Mouse (Mus musculus) spleen, postnatal 10 days (tissue): ENCODE data around the gene Zfp579.
"Not testable (repeated sequence)": the region's sequence is repeated elsewhere in the genome, so short reads cannot be mapped to it uniquely, and the experiment has no call there.

Source experiments
- DNase-seq, 2 experiments: peaks; one replicate each; pipeline ENCODE4 v3.0.0; 2021 to 2022; ENCODE audit warnings: low spot score in 2 of 2

Gene Zfp579

GRCm38 (mm10) chr7:5015118-5016001 is 19.4 kb upstream of the Zfp579 start, which contains the start of gene Gm44973:
Gene Gm44973, plus strand, starts transcription at chr7:5015496.
- peak; percentile 86 to 92 for DNase-seq

- peak; percentile 97 for DNase-seq
Measured at GRCm38 (mm10) chr7:5014251-5015117, 18.5 kb upstream of the Zfp579 start, which contains the start of the genes Zfp524 and Fiz1. Gene Zfp524, plus strand, starts transcription at chr7:5014415. Gene Fiz1, minus strand, starts transcription at chr7:5014697.

GRCm38 (mm10) chr7:5012681-5013513 is 16.9 kb upstream of the Zfp579 start:
- DNase-seq = no peak

- no peak for DNase-seq
Measured at GRCm38 (mm10) chr7:5008229-5008628, 12.3 kb upstream of the Zfp579 start.

DNA sequence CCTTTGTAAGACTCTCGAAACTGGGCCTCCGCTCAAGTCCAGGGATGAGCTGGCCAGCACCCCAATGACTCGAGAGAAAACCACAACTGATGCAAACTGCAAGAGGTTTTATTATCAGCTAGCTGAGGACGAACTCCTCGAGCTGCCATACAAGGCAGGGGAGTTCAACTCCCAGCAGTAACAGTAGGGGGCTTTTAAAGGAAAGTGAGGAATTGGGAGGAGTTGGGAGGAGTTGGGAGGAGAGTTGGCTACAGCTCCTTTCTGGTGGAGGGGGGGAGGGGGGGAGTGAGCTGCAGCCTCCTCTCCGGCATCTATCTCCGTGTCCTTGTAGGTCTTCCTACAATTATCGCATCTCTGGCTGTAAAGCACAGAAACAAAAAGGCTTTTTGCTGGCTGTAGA is 6.9 kb upstream of the Zfp579 start:
- not testable (repeated sequence) for DNase-seq

- peak in 1 of 2 experiments; percentile 53 for DNase-seq
Measured at GRCm38 (mm10) chr7:4999876-5000275, 3.9 kb upstream of the Zfp579 start.

DNA sequence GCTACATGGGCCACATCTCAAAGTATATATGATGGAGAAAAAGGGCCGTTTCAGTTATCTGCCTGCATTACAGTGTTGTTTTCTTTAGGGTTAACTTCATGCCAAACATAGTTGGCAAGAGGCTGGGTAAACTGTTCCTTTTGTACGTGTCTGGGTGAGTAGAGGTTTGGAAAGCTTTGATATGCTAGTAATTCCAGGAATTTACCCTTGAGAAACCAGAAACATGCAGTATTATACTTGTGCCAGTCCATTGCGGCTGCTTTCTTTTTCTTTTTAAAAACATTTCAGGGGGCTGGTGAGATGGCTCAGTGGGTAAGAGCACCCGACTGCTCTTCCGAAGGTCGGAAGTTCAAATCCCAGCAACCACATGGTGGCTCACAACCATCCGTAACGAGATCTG is 976 bp upstream of the Zfp579 start:
- DNase-seq = no peak

GRCm38 (mm10) chr7:4995268-4996002 is 523 bp downstream of the Zfp579 start:
- no peak for DNase-seq

DNA sequence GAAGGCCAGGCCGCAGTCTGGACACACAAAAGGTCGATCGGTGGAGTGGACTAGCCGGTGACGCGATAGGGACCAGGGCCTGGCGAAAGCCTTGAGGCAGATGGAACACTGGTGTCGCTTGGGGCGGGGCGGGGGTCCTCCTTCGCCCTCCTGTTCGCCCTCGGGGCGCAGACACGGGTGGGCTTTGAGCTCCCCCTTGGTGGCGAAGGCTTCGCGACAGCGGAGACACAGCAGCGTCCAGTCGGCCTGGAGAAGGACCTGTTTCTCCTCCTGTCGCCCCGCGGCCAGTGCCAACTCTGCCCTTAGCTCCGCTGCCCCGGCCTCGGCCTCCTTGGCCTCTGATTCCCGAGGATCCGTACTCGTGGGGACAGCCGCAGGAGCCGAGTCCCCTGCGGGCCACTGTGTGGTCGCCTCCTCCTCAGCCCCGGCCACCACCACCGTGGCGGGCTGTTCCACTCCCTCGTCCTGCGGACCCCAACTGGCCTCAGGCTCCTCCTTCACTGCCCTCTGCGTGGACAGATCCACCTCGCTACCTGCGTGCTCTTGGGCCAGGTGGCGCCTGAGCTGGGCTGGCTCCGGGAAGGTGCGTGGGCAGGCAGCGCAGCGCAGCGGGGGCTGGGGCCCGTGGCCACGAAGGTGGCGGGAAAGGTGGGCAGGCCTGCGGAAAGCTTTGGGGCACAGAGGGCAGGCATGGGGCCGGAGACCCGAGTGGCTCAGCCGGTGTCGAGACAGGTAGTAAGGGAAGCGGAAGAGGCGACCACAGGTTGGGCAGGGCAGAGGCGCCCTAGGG is 1.8 kb downstream of the Zfp579 start:
- DNase-seq = no peak

- no peak for DNase-seq
Measured at GRCm38 (mm10) chr7:4993347-4993998, 2.5 kb downstream of the Zfp579 start.

GRCm38 (mm10) chr7:4988250-4988649 is 7.7 kb downstream of the Zfp579 start:
- no peak for DNase-seq

DNA sequence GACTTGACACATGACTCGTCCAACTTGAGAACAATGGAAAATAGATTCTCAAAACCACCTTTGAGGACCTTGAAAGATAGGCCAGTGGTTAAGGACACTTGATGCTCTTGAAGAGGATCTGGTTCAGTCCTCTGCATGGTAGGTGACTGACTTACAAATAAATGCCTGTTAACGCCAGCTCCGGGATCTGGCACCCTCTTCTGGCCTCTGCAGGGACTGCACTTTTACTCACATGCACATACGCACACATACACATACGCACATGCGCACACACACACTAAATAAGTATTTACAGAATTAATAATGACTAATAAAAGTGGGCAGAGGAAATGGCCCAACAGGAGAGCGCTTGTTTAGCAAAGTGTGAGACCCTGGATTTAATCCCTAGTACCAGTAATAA is 19.1 kb downstream of the Zfp579 start:
- DNase-seq = no peak

GRCm38 (mm10) chr7:4975455-4975854 is 20.5 kb downstream of the Zfp579 start:
- DNase-seq = no peak

GRCm38 (mm10) chr7:4972321-4973047 is 23.5 kb downstream of the Zfp579 start:
- DNase-seq = no peak

DNA sequence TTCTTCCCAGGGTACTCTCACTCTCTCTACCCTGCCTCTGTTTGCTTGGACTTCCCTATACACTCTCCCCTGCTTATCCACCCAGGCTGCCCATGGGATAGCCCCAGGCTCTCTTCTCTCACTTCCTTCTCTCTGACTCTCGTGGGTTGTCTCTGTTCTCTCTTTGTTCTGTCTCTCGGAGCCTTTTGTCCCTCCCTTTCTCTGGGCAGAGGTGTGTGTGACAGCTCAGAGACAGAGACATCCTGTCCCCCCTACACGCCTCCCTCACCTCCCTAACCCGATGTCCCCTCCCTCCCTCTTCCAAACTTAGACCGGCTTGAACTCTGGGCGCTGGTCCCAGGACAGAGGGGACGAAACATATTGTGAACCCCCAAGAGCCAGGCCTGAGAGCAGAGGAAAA is 24.2 kb downstream of the Zfp579 start:
- no peak for DNase-seq

DNA sequence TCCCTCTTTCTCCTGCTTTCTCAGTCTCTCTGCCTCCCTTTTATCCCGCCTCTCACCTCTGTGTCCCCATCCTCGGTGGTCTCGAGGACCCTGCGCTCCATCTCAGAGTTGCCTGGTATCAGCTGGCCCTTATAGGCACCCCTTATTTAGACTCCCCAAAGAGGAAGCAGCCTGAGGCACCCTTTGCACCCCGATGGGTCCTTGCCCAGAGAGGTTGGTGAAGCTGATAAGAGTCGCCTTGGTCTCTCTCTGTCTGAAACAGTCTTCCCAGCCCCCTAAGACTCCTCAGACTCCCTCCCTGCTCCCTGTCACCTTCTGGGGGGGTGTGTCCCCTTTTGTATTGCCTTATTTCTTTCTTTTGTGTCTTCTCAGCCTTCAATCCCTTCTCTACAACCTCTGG is 24.9 kb downstream of the Zfp579 start, which contains the start of gene Sbk3:
Gene Sbk3 (minus strand): TSS at position 101 of the 400 bp plus-strand sequence.
- no peak for DNase-seq

GRCm38 (mm10) chr7:4964988-4965387 is 31.0 kb downstream of the Zfp579 start:
- DNase-seq = no peak

DNA sequence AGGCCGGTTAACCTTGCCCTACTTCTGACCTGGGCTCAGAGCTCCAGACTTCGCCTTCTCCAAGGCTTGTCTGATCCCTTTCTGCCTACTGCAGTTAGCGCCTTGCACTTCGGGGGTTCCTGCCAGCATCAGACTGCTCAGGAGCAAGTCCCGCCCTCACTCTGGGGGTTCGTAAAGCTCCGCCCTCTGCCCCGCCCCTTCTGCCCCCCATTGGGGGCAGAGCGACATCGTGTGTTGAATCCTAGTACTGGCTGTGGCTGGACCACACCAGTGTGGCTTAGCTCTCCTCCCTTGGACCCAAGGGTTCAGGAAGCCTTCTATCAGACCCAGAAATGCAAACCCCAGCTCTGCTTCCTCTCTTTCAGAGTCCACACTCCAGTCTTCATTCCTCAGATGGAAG is 31.7 kb downstream of the Zfp579 start, which contains the start of gene Sbk2:
Gene Sbk2 (minus strand): TSS at position 135 of the 400 bp plus-strand sequence.
- DNase-seq = peak; percentile 38 to 85

- DNase-seq = no peak
Measured at GRCm38 (mm10) chr7:4963527-4963926, 32.4 kb downstream of the Zfp579 start.
